Mouse (Mus musculus): ENCODE measurements around the gene Yeats4.

- TF ChIP-seq POLR2A (IDR thresholded peaks at IDR 0.05; ENCODE audit: insufficient read depth, low read length) (no peak), EP300 (IDR thresholded peaks at IDR 0.05; ENCODE audit: insufficient read depth, low read depth, low read length) (no peak)
Measured at GRCm38 (mm10) chr10:117206070-117206469, 18.2 kb downstream of the Yeats4 start.
